Mouse (Mus musculus) heart, postnatal 25 days (tissue): ENCODE measurements around the gene Tnfaip1. TPM values are rescaled to one million over a fixed set of nuclear protein-coding genes. Genes with fewer than 3 reads are reported as not detected.

Experiments used
- DNase-seq: peaks from one replicate; pipeline ENCODE4 v3.0.0; 2022; ENCODE audit warnings: low spot score
- intact Hi-C: fragments of 180-260 bp; cut with DNase I; formaldehyde crosslinking; loops from one replicate; pipeline ENCODE4 v1.15.1; 2025
- total RNA-seq, 2 experiments: library from RNA; stranded (reverse); gene quantifications; 2 replicates each; pipeline ENCODE4 v1.2.3; 2021

The Tnfaip1 gene
- total RNA-seq, 2 experiments from 2014 or later = 39.1 to 41.9 TPM

- no peak for DNase-seq
- intact Hi-C loops = no loop called here
Measured at GRCm38 (mm10) chr11:78509148-78509547, 27.0 kb downstream of the Tnfaip1 start.

GRCm38 (mm10) chr11:78505430-78505829 is 30.7 kb downstream of the Tnfaip1 start:
- DNase-seq = no peak
- intact Hi-C loops = no loop called here

- no peak for DNase-seq
Measured at GRCm38 (mm10) chr11:78502909-78503650, 33.1 kb downstream of the Tnfaip1 start, which contains the start of gene Sebox. Gene Sebox (plus strand): TSS chr11:78503447.

GRCm38 (mm10) chr11:78501529-78501928 is 34.6 kb downstream of the Tnfaip1 start:
- intact Hi-C loops = no loop called here
- no peak for DNase-seq

More at GRCm38 (mm10) chr11:78502909-78503650, 33.1 kb downstream of the Tnfaip1 start, which contains the start of gene Sebox:
- intact Hi-C loops = no loop called here

GRCm38 (mm10) chr11:78500623-78501202 is 35.4 kb downstream of the Tnfaip1 start:
- DNase-seq = no peak
- intact Hi-C loops = no loop called here

GRCm38 (mm10) chr11:78499543-78499942 is 36.6 kb downstream of the Tnfaip1 start:
- no peak for DNase-seq
- intact Hi-C loops = no loop called here

- DNase-seq = no peak
- intact Hi-C loops = no loop called here
Measured at GRCm38 (mm10) chr11:78499004-78499403, 37.1 kb downstream of the Tnfaip1 start, which contains the start of gene Vtn. Gene Vtn (plus strand): TSS chr11:78499091.

- peak; percentile 76 for DNase-seq
- intact Hi-C loops = no loop called here
Measured at GRCm38 (mm10) chr11:78497544-78498522, 38.3 kb downstream of the Tnfaip1 start, which contains the start of gene Sarm1. Gene Sarm1 (minus strand): TSS chr11:78497754.

- intact Hi-C loops = no loop called here
- DNase-seq = no peak
Measured at GRCm38 (mm10) chr11:78497071-78497541, 39.0 kb downstream of the Tnfaip1 start.

- intact Hi-C loops = no loop called here
- DNase-seq = no peak
Measured at GRCm38 (mm10) chr11:78495904-78496303, 40.2 kb downstream of the Tnfaip1 start.

GRCm38 (mm10) chr11:78490781-78491241 is 45.3 kb downstream of the Tnfaip1 start:
- no peak for DNase-seq
- intact Hi-C loops = no loop called here

GRCm38 (mm10) chr11:78488168-78488567 is 48.0 kb downstream of the Tnfaip1 start:
- intact Hi-C loops = no loop called here
- no peak for DNase-seq

- intact Hi-C loops = no loop called here
- DNase-seq = no peak
Measured at GRCm38 (mm10) chr11:78483639-78484038, 52.5 kb downstream of the Tnfaip1 start.

- no peak for DNase-seq
- intact Hi-C loops = no loop called here
Measured at GRCm38 (mm10) chr11:78475289-78475688, 60.8 kb downstream of the Tnfaip1 start.

Other genes starting within 250 kb of the Tnfaip1 start
- gene BC030499, start 245.5 kb downstream of the Tnfaip1 start, total RNA-seq = 1 to 10 TPM in 1 of 2 experiments, under 1 TPM in 1; 0.98 to 1.5 TPM
- gene Spag5, start 234.8 kb downstream of the Tnfaip1 start, total RNA-seq = under 1 TPM; 0.62 to 0.67 TPM
- under 1 TPM; 0.50 to 0.52 TPM for gene Aldoc, start 213.4 kb downstream of the Tnfaip1 start, total RNA-seq
- 10 to 100 TPM; 23.0 to 23.6 TPM for gene Pigs, start 207.9 kb downstream of the Tnfaip1 start, total RNA-seq
- 1 to 10 TPM; 4.2 to 4.6 TPM for gene Unc119, start 192.8 kb downstream of the Tnfaip1 start, total RNA-seq
- not detected for gene Foxn1, start 149.8 kb downstream of the Tnfaip1 start, total RNA-seq
- not detected for gene Slc13a2, start 114.1 kb downstream of the Tnfaip1 start, total RNA-seq
- gene Slc46a1, start 70.6 kb downstream of the Tnfaip1 start, total RNA-seq = 1 to 10 TPM; 1.4 to 2.3 TPM
- gene Sarm1, start 38.6 kb downstream of the Tnfaip1 start, total RNA-seq = under 1 TPM; 0.34 to 0.39 TPM
- 10 to 100 TPM; 22.0 to 25.7 TPM for gene Vtn, start 37.2 kb downstream of the Tnfaip1 start, total RNA-seq
- gene Sebox, start 32.9 kb downstream of the Tnfaip1 start, total RNA-seq = not detected
- gene Tmem199, start 24.2 kb downstream of the Tnfaip1 start, total RNA-seq = 10 to 100 TPM; 10.5 to 10.8 TPM
- 100 to 1,000 TPM; 152 to 154 TPM for gene Poldip2, start 24.1 kb downstream of the Tnfaip1 start, total RNA-seq
- gene Ift20, start within 50 bp of the Tnfaip1 start, total RNA-seq = 10 to 100 TPM; 39.0 to 45.5 TPM
- gene Tmem97, start 14.4 kb upstream of the Tnfaip1 start, total RNA-seq = 1 to 10 TPM; 5.3 to 5.5 TPM
- 10 to 100 TPM; 12.4 to 13.3 TPM for gene Nlk, start 161.0 kb upstream of the Tnfaip1 start, total RNA-seq
- 10 to 100 TPM; 12.7 to 16.7 TPM for gene Ccnq, start 215.4 kb upstream of the Tnfaip1 start, total RNA-seq